Mouse (Mus musculus) adrenal gland, postnatal 25 days (tissue): ENCODE results near the gene Zbtb3. TPM values are rescaled to one million over a fixed set of nuclear protein-coding genes. Genes with fewer than 3 reads are reported as not detected.

Experiments used
- DNase-seq: peaks from one replicate; pipeline ENCODE4 v3.0.0; 2021; ENCODE audit warnings: mixed read lengths
- long read RNA-seq: library from polyadenylated mRNA; stranded (forward); transcript quantifications from one replicate; pipeline ENCODE4 v2.0.0, GENCODE M21; 2021
- total RNA-seq: library from RNA; stranded (reverse); gene quantifications from 2 replicates; pipeline ENCODE4 v1.2.3, GENCODE M21; 2021

Gene Zbtb3
- 2.4 and 3.9 TPM in 2 replicates for total RNA-seq
- long read RNA-seq, partial matches to known transcripts, result 0 of 2 reads
- long read RNA-seq, other reads (novel, unspliced or antisense), result 2 of 2 reads

DNA sequence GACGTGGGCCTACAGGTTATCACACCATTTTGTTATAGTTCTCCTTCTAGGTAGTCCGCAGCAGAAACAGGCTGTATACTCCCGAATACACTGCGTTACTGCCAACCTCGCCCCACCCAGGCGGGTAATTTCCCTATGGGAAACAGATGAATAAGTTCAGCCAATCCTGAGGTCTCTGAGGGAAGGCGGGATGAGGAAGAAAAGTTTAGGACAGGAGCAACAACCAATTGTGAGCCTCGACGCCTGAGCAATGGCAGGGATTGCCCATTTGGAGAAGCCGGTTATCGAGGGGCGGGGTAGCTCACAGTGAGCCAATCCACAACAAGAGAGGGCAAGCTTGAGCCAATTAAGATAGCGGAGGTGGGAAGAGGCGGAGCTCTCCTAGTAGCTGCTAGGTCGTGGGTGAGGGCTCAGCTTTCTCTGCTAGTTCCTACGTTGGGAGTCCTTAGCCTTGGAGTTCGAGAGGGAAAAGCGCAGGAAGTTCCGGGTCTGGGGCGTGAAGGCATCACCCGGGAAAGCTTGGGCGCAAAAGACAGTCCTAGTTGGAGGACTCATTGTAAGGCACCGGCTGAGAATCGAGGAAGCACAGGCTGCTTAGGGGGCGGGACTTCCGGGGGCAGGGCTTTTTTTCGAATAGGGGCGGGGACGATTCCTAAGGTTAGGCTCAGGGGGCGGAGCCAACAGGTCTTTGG lies at the start of gene Zbtb3:
TSS of gene Zbtb3 (plus strand) at position 426 of the 692 bp plus-strand sequence.
- peak; percentile 86 for DNase-seq

DNA sequence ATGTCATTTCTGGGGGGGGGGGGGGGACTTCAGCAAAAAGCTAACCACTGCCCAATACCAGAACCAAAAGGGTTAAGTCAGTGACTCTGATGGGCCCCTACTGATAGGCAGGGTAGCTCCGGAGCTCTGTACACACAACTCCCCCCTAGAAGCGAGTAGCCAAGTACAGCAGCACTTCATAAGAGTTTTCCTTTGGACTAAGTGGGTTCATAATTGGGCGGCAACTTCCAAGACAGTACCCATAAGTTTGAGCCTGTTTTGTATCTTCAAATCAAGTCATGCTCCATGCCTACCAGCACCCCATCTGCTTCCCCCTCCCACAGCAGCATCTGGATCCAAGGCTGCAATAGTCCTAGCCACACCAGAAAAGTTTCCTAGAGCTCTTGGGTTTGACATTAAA lies 46.7 kb upstream of the Zbtb3 start:
- no peak for DNase-seq

DNA sequence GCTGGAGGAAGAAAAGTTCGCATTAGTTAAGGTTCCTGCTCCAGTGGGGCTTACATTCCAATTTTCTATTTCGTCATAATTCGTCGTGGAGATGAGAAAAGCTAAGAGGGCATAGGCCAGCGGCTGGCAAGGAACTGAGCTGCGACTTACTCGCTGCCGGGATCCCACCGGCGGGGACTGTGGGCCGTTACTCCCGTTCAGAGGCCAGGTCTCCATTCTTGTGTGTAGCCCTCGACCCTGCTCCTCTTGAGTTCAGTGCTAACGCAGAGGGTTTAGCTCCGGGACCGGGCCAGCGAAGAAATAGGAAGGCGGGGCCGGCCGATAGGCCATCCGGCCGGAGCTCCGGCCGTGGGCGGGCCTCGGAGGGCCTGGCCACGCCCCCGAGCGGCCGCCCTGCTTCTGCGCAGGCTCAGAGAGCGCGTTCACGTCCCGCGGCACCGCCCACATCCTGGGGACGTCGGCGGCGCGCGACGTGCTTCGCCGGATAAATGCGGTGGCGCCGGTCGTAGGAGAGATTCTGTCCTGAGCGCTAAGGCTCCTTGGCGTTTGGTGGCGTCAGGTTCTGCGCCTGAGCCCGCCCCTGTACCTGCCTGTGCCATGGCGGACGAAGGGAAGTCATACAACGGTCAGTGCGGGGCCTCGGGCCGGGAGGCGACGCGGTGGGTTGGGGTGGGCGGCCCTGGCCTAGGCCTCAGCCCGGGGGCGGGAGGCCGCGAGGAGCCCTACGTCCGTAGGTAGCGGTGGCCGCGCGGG lies 45.5 kb upstream of the Zbtb3 start, which contains the start of gene Nxf1:
TSS of gene Nxf1 (plus strand) at position 439 of the 753 bp plus-strand sequence.
- peak; percentile 96 for DNase-seq

DNA sequence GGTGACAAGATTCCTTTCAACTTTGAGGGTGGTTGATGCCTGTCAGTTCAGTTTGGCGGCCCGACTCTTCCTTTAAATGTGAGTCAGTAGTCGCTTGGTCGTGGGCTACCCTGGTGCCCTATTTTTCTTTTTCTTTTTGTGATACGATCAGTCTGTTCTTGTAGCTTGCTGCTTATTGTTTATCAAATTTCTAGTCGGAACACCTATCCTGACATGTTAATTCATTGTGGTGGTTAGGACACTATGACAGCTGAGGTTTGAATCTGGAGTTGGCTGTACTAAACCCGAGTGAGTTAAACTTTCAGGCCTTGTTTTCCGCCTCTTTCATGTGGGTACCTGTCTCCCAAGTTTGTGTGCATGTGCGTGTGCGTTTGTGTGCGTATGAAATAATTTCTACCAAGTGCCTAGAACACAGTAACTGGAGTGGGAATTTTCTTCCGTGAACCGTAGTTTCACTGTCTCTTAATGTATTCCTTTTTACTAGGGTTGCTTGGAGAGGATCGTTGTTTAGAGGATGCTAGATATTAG lies 44.8 kb upstream of the Zbtb3 start:
- DNase-seq, result no peak

DNA sequence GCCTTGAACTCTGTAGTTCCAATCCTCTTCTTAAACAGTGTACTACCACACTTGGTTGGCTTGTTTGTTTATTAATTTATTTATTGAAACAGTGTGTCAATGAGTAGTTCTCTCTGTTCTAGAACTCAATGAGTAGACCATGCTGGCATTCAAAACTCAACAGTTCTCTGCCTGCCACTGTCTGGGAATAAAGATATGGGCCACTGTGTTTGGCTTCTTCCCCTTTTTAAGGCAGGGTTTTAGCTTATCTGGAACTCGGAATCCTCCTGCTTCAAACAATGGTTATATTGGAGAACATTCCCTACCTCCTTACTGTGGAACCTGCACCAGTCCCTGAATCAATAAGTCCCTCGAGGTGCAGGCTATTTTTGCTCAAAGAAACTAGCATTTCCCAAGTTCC lies 43.5 kb upstream of the Zbtb3 start:
- DNase-seq, result no peak

DNA sequence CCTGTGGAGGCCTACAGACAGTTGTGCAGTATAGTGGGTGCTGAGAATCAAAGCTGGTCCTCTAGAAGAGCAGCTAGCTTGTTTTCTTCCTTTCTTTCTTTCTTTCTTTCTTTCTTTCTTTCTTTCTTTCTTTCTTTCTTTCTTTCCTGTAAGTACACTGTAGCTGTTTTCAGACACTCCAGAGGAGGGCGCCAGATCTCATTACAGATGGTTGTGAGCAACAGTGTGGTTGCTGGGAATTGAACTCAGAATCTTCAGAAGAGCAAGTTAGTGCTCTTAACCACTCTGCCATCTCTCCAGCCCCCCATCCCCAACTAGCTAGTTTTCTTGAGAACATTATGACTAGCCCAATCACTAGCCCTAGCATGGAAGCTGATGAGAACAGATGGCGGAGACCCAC lies 41.6 kb upstream of the Zbtb3 start:
- DNase-seq, result no peak

DNA sequence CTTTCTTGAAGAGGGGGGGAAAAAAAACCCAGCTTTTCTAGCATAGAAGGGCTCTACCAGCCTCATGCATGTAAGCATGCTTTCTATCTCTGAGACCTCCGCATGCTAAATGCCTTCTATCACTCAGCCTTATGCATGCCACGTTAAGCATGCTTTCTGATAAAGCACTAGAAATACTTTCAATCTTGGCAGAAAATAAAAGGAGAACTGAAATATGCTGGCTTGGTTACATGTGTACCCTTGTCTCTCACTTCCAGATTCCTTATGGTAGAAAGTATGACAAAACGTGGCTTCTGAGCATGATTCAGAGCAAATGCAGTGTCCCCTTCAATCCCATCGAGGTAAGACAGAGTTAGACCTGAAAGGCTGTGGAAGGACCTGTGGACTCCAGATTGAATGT lies 39.1 kb upstream of the Zbtb3 start:
- no peak for DNase-seq

DNA sequence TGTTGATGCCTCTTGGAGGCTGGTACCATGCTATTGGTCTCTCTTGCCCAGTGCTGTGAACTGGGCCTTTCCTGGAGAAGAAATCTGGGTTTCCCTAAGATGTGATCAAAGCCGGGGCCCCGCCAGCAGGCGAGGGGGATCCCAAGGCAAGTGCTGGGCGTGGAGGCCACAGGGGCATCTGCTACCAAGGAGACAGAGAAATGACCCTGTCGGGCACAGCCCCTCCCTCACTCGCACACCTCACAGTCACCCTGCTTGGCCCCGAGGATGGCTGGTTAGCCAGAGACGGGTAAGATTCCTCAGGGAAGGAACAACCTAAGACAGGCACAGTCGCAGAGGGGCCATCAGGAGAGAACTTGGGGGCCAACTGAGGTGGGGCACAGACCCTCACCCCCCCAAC lies 36.8 kb upstream of the Zbtb3 start:
- no peak for DNase-seq

DNA sequence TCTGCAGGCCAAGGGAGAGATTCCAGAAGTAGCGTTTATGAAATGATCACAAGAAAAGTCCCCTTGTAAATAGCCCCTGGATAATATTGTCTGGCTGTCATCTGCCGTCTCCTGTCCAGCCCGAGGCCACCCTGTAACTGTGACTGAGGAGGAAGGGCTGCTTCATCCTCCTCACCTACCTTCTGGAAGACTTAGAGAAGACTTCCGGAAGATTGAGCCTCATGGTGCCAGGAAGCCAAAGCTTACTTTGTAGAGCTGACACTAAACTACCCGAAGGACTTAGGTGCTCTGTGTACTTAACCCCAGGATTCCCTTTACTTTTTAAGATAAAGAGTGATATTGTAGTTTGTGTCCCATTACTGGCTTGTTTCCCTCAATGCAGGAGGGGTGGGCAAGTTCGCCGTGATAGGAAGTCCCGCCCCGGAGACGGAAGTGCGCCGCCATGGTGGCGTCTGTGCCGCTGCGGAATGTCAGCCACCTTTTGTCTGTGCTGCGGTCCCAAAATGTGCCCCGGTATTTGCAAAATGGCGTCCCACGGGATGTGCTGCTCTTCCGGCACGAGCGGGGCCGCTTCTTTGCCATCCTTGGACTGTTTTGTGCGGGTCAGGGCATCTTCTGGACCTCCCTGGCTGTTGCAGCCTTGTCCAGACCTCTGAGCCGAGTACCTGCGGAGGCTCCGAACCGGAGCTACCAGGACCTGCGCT lies 31.6 kb upstream of the Zbtb3 start, which contains the start of gene Tmem223:
TSS of gene Tmem223 (plus strand) at position 430 of the 704 bp plus-strand sequence.
- peak; percentile 82 for DNase-seq

DNA sequence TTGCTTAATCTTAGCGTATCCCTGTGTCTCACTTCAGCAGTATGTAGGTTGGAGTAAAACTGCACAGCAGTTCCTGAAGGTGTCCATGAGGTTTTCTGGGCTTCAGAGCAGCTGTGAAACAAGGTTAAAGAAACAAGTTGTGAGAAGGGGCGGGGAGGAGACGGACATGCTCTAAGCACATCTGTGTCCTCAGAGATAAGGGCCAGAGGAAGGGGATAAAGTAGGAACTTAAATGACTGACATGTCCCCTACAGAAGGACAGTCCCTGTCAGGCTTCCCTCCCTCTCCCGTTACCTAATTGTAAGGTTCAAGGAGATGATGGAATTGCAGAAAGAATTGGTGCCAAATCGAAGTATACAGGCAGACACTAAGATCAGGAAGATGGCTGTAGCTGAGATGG lies 29.4 kb upstream of the Zbtb3 start:
- no peak for DNase-seq

DNA sequence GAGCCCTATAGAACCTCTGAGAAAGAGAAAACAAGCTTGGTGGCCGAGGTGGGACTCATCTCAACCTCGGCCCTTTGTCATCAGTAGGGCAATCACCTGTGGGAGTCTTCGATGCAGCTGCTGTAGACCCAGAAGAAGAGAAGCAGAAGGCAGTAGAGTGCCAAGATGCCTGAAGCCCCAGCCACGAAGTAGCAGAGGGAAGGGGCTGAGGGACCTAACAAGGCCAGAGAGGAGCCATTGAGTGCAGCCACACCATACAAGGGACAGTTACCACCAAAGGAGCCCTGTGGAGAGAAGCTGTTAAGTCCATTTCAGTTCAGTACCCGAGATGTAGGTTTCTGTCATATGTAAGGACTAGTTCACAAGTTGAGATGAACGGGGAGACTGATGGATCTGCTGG lies 28.9 kb upstream of the Zbtb3 start:
- no peak for DNase-seq

DNA sequence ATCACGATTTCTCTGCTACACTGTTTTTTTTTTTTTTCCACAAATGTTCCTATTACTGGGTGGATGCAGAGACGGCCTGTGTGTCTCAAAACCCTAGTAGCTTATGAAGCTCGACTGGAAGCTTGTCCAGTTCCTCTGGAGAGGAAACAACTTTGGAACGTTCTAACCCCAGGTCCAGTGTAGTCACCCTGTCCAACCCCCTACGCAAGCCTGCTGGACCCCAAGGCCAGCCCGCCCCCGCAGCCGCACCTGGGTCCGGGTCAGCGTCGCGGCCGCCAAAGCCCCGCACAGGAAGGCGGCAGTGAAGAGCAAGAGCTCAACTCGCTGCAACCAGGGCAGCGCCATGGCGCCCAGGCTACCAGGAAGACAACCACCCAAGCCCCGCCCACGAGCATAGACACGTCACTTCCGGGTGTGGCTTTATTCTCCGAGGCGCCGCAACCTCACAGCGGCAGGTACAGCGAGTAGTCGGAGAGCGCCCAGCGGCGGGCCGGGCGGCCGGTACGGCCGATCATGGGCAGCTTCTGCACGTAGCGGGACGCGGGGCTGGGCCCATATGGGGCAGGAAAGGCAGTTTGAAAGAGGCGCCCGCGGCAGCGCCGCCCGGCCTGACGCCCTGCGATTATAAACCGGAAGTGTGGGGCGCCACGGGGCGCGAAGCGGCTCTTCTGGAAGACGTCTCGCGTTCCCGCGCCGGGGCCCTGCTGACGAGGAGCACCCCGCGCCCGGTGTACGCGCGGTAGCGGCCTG lies 28.1 kb upstream of the Zbtb3 start, which contains the start of gene Tmem179b:
TSS of gene Tmem179b (minus strand) at position 382 of the 750 bp plus-strand sequence.
- peak; percentile 95 for DNase-seq

DNA sequence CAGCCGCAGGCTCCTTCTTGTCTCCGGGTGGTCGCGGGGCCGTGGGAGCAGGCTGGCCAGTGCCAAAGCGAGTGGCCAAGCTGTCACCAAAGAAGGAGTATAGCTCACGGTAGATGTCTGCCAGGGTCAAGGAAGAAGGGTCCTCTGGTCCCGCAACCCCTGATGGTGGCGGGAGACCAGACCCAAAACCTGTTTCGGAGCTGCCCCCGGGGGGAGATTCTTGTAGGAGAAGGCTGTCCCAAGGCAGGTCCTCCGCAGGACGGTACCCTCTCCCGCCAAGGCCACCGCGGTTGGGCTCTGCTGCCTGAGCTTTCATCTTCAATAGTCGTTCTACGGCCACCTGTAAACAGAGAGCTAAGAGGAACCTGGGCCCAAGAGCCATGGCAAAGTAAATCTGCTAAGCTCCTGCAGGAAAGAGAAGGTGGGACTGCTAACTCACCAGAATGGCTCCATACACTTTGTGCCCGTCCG lies 27.4 kb upstream of the Zbtb3 start:
- peak; percentile 33 for DNase-seq

DNA sequence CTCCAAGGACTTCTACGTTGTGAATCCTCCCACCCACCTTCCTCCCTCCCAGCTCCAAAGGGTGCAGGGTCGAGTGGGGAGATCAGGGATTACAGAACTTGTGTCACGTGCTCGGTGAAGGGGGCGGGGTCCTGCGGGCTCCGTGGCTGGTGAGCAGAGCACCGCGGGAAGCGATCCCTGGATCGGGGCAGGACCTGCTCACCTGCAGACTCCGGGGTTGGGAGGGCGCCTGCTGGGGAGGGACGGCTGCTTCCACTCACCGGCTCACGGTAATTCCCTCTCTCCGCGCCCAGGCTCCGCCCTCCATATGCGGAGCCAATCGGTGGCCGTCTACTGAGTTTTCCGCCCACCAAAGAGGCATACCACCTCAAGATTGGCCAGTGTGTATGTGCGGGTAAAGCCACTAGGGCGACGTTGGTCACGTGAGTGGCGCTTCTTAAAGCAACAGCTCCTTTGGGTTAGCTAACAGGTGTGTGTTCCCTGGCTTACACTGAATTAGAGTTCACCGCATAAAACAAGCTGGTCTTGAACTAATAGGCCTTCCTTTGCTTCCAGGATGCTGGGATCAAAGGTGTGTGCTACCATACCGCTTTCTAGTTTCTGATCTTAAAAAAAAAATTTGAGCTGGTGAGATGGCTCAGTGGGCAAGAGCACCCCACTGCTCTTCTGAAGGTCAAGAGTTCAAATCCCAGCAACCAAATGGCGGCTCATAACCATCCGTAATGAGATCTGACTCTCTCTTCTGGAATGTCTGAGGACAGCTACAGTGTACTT lies 16.2 kb upstream of the Zbtb3 start, which contains the start of gene Taf6l:
TSS of gene Taf6l (minus strand) at position 410 of the 774 bp plus-strand sequence.
- DNase-seq, result peak; percentile 86

DNA sequence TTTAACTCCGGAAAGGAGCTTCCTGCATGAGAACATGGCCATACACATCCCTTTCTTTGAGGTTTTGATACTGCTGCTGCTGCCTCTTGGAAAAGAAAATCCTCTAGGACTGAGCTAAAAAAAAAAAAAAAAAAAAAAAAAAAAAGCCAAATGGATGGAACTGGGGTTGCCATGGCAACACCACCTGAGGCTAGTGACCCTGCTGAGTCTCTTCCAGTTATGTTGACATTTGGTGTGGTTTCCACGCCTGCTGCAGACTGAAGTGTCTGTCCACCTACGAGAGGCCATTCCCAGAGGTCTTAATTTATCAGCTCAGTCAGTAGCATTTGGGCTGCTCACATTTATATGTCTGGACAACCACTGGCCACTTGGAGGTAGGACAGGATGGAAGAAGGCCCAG lies 13.8 kb upstream of the Zbtb3 start:
- DNase-seq, result no peak

DNA sequence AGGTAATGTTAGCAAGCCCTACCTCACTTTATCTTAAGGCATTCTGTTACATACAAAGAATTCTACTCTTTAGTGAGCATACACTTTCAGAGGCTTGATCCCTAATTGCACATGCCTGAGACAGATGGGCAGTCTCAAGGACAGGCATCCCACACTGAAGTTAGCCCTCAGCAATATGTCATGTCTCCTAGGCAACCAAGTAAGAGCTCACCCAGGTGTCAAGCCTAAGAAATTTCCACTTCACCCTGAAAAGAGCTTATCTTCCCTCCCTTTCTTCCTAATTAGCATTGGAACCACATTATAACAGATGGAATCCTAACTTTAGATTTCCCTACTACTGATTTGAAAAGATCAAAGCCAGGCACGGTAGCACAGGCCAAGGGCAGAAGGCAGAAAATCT lies 13.2 kb upstream of the Zbtb3 start:
- DNase-seq, result no peak

DNA sequence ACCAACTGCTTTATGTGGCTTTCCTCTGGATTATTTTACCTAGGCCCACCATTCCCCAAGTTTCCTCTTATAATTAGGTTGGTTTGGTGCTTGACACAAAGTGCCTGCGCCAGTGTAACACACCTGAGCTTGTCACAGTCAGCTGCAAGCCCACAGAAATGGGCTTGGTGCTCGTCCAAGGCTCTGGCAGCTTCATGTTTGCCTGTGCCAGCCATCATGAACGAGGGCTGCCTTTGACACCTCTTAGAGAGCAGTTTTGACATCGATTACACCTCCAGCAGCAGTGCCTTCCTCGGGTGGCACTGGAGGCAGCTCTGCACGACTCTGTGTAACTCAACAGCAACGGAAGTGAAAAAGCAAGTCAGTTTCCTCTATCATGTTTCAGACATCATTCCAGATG lies 12.2 kb upstream of the Zbtb3 start:
- DNase-seq, result no peak

DNA sequence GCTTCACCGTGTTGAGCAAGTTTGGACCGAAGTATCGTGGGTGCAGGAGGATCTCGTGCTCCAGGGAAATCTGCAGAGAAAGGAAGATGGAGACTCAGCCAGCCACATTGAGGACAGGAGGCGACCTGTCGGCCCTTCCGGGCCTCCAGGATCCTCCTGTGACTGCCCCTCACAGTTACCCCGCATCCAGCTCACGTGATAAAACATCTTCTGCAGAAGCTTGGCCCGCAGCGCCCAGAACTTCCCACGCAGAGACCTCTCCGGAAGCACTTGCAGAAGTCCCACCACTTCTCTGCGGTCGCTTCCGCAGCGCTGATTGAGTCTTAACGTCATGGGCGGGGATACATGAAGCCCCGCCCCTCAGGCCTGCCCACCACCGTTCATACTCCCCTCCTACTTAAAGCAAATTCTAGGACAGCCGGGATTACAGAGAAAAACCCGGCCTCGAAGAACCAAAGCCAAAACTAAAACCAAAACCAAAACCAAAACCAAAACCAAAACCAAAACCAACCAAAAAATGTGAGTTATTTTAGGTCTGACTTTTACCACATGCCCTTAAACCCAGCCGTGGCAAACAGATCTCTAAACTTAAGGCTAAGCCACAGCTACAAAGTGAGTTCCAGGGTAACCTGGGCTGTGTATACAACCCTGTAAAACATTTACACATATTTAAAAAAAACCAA lies 4.0 kb upstream of the Zbtb3 start, which contains the start of gene Polr2g:
TSS of gene Polr2g (minus strand) at position 314 of the 683 bp plus-strand sequence.
- peak; percentile 89 for DNase-seq

DNA sequence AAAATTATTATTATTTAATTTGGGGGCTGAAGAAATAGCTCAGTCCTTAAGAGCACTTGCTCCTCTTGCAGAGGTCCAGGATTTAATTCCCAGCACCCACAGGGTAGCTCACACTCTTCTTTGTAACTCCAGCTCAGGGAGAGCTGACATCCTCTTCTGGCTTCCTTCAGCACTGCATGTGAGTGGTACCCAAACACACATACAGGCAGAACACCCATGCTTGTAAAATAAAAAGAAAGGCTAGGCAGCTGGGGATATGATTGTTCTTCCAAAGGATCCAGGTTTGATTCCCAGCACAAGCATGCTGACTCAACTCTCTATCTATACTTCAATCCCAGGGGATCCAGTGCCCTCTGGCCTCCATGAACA lies 3.4 kb upstream of the Zbtb3 start:
- DNase-seq, result no peak

DNA sequence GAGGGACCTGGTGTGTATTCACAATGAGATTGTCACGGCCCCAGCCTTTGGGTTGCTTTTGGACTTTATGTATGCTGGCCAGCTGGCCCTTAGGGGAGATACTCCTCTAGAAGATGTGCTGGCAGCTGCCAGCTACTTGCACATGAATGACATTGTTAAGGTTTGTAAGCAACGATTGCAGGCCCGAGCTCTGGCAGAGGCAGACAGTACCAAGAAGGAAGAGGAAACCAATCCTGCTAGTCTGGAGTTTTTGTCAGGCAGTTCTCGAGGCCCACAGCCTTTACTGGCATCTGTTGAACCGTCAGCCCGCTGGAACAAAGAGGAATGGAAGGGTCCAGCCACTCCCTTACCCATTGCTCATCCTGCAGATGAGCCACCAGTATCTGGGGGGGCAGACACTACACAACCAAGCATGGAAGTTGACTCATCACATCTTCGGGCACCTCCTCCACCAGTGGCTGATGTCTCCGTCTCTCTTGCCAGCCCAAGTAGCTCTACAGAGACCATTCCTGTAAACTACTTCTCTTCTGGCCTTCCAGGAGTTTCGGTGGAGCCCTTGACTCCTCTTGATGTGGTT lies 937 bp downstream of the Zbtb3 start:
- DNase-seq, result no peak
